Mouse (Mus musculus): ENCODE measurements around the gene Braf. TPM values are rescaled to one million over a fixed set of nuclear protein-coding genes. Genes with fewer than 3 reads are reported as not detected.
A peak's percentile ranks its signal among the peaks of the same experiment; 100 is the strongest.

Braf gene
- total RNA-seq, 2 experiments from 2014 or later: 18.2 to 21.9 TPM

- no peak for DNase-seq
- intact Hi-C loops (cut with DNase I): no loop called here
These were observed 50.2 kb downstream of the Braf start for GRCm38 (mm10) chr6:39675081-39675480.

GRCm38 (mm10) chr6:39611296-39611695 is 114.0 kb downstream of the Braf start:
- intact Hi-C loops (cut with DNase I): no loop called here
- DNase-seq: no peak

GRCm38 (mm10) chr6:39610207-39610606 is 115.1 kb downstream of the Braf start:
- intact Hi-C loops (cut with DNase I): no loop called here
- DNase-seq: no peak

- no peak for DNase-seq
- intact Hi-C loops (cut with DNase I): no loop called here
These were observed 117.9 kb downstream of the Braf start for GRCm38 (mm10) chr6:39607365-39607764.

GRCm38 (mm10) chr6:39606862-39607261 is 118.4 kb downstream of the Braf start:
- DNase-seq: no peak
- intact Hi-C loops (cut with DNase I): no loop called here

- DNase-seq: no peak
- intact Hi-C loops (cut with DNase I): no loop called here
These were observed 119.2 kb downstream of the Braf start for GRCm38 (mm10) chr6:39606056-39606455.

- no peak for DNase-seq
- intact Hi-C loops (cut with DNase I): no loop called here
These were observed 120.7 kb downstream of the Braf start for GRCm38 (mm10) chr6:39604565-39604964.

- intact Hi-C loops (cut with DNase I): no loop called here
- no peak for DNase-seq
These were observed 123.4 kb downstream of the Braf start for GRCm38 (mm10) chr6:39601828-39602227.

GRCm38 (mm10) chr6:39600851-39601250 is 124.4 kb downstream of the Braf start:
- DNase-seq: no peak
- intact Hi-C loops (cut with DNase I): no loop called here

- intact Hi-C loops (cut with DNase I): loop anchor here (5.0 to 10.0 kb wide), 2 partner anchors 135 to 192 kb away; partner anchors contain the start of gene Braf
- DNase-seq: peak; percentile 93 to 95
These were observed 132.7 kb downstream of the Braf start, which contains the start of gene Ndufb2 for GRCm38 (mm10) chr6:39592401-39593214. TSS of gene Ndufb2 (plus strand) at chr6:39592574.

GRCm38 (mm10) chr6:39591481-39591880 is 133.8 kb downstream of the Braf start:
- intact Hi-C loops (cut with DNase I): loop anchor here (5.0 to 10.0 kb wide), 2 partner anchors 136 to 193 kb away; partner anchors contain the start of gene Braf
- DNase-seq: no peak

GRCm38 (mm10) chr6:39585517-39585916 is 139.7 kb downstream of the Braf start, which contains the start of gene Gm42420:
TSS of gene Gm42420 (plus strand) at chr6:39585753.
- intact Hi-C loops (cut with DNase I): no loop called here

GRCm38 (mm10) chr6:39581087-39581784 is 144.0 kb downstream of the Braf start:
- DNase-seq: no peak
- intact Hi-C loops (cut with DNase I): no loop called here

More at GRCm38 (mm10) chr6:39585517-39585916, 139.7 kb downstream of the Braf start, which contains the start of gene Gm42420:
- DNase-seq: no peak

- DNase-seq: no peak
- intact Hi-C loops (cut with DNase I): no loop called here
These were observed 144.7 kb downstream of the Braf start for GRCm38 (mm10) chr6:39580558-39580957.

GRCm38 (mm10) chr6:39579552-39579951 is 145.7 kb downstream of the Braf start:
- intact Hi-C loops (cut with DNase I): no loop called here
- DNase-seq: no peak

- intact Hi-C loops (cut with DNase I): no loop called here
- DNase-seq: no peak
These were observed 150.3 kb downstream of the Braf start for GRCm38 (mm10) chr6:39574951-39575350.

- intact Hi-C loops (cut with DNase I): no loop called here
- DNase-seq: peak; percentile 16 to 48
These were observed 150.8 kb downstream of the Braf start for GRCm38 (mm10) chr6:39574555-39574869.

- intact Hi-C loops (cut with DNase I): no loop called here
- DNase-seq: peak; percentile 77 to 79
These were observed 151.3 kb downstream of the Braf start, which contains the start of gene Adck2 for GRCm38 (mm10) chr6:39573791-39574554. TSS of gene Adck2 (plus strand) at chr6:39573873.

GRCm38 (mm10) chr6:39570426-39570825 is 154.8 kb downstream of the Braf start:
- intact Hi-C loops (cut with DNase I): no loop called here
- no peak for DNase-seq

GRCm38 (mm10) chr6:39567528-39567927 is 157.7 kb downstream of the Braf start:
- intact Hi-C loops (cut with DNase I): loop anchor here (1.0 to 5.0 kb wide), 3 partner anchors 104 to 215 kb away; no protein-coding TSS in a partner anchor

More at GRCm38 (mm10) chr6:39567528-39567927, 157.7 kb downstream of the Braf start:
- peak in 1 of 2 experiments; percentile 49 for DNase-seq
